Mouse (Mus musculus) embryonic fibroblast, embryonic 13.5 days (primary cell): Measurements from ENCODE around the gene Itgb2.

Source experiments
- CTCF ChIP-seq: IDR thresholded peaks from 2 replicates; pipeline ENCODE4 v1.5.1; 2011; ENCODE audit warnings: mild to moderate bottlenecking, control low read depth, low read length, moderate library complexity, borderline replicate concordance; ENCODE audit not compliant: insufficient read depth
- POLR2A ChIP-seq: IDR thresholded peaks from 2 replicates; pipeline ENCODE4 v1.6.1; 2011; ENCODE audit warnings: low read depth, mild to moderate bottlenecking, control low read depth, low read length, moderate library complexity

- no peak for TF ChIP-seq CTCF
- TF ChIP-seq POLR2A = no peak
Observed at GRCm38 (mm10) chr10:77565005-77565404, 35.0 kb downstream of the Itgb2 start.
